17 mouse cellular contexts compared by ENCODE assay signal in genomic region chr16:50315349-50315969, GRCm38 (mm10).
DNase-seq lines count a peak whose midpoint lies in the region; ATAC-seq lines count a peak whose summit lies in the region.
"Had no signal": no experiment of that assay in that cellular context is flagged by ENCODE, and none has a peak within 500 bp of the region (broad histone marks: within the 10 kb centered on the region; RNA-seq: fewer than 3 reads in every experiment).

No protein-coding gene starts in this region.

- no peaks in the 10 kb centered on the region for H3K9me3 ChIP-seq in forebrain, embryonic 13.5 days (replicated peaks)
- no peaks in the 10 kb centered on the region for H3K9me3 ChIP-seq in forebrain, embryonic 10.5 days
- H3K9me3 ChIP-seq in hindbrain, embryonic 14.5 days (ENCODE audit: control insufficient read depth, low read length): no peaks in the 10 kb centered on the region
- H3K9me3 ChIP-seq: lung, embryonic 15.5 days; midbrain, embryonic 12.5 days; neural tube, embryonic 13.5 days had no signal

- no peak overlapping the region for H3K27ac ChIP-seq in forebrain, embryonic 13.5 days
- no peak overlapping the region for H3K27ac ChIP-seq in forebrain, embryonic 10.5 days
- no peak overlapping the region for H3K27ac ChIP-seq in hindbrain, embryonic 14.5 days
- H3K27ac ChIP-seq: heart, adult 2 months; lung, embryonic 15.5 days; midbrain, embryonic 12.5 days; neural tube, embryonic 13.5 days had no signal

- peak; percentile 16; the same call in 1 of the 2 replicates for ATAC-seq in forebrain, embryonic 13.5 days
- ATAC-seq in inflammation-experienced regulatory T-cells, adult 6 months: peak; percentile 76
- no peak for ATAC-seq in hindbrain, embryonic 14.5 days (ENCODE audit: low FRiP score)

- H3K9ac ChIP-seq in forebrain, embryonic 13.5 days: no peak overlapping the region
- H3K9ac ChIP-seq in hindbrain, embryonic 14.5 days: no peak overlapping the region
- H3K9ac ChIP-seq: lung, embryonic 15.5 days; midbrain, embryonic 12.5 days; neural tube, embryonic 13.5 days had no signal

- no peaks in the 10 kb centered on the region for H3K27me3 ChIP-seq in forebrain, embryonic 13.5 days
- no peaks in the 10 kb centered on the region for H3K27me3 ChIP-seq in forebrain, embryonic 10.5 days (ENCODE audit: poor library complexity, severe bottlenecking)
- no peaks in the 10 kb centered on the region for H3K27me3 ChIP-seq in hindbrain, embryonic 14.5 days (ENCODE audit: control insufficient read depth, insufficient read depth, low read length)
- H3K27me3 ChIP-seq: lung, embryonic 15.5 days; midbrain, embryonic 12.5 days; neural tube, embryonic 13.5 days had no signal

- 56% methylated on average over 1 of the region's 1 CpGs for WGBS in forebrain, embryonic 13.5 days
- 78% methylated on average over 1 of the region's 1 CpGs for WGBS in forebrain, embryonic 10.5 days
- 60% methylated on average over 1 of the region's 1 CpGs for WGBS in hindbrain, embryonic 14.5 days

- H3K4me3 ChIP-seq in forebrain, embryonic 13.5 days: no peak overlapping the region
- no peak overlapping the region for H3K4me3 ChIP-seq in forebrain, embryonic 10.5 days
- no peak overlapping the region for H3K4me3 ChIP-seq in hindbrain, embryonic 14.5 days (replicated peaks; ENCODE audit: low read length)
- H3K4me3 ChIP-seq: erythroblast, embryonic 14.5 days; heart, adult 2 months; lung, embryonic 15.5 days; midbrain, embryonic 12.5 days; neural tube, embryonic 13.5 days had no signal

- intact Hi-C loops in heart, postnatal 25 days (cut with DNase I): no loop called here
- intact Hi-C loops in left cerebral cortex, postnatal 36 days (cut with DNase I): no loop called here

- H3K36me3 ChIP-seq in forebrain, embryonic 13.5 days (ENCODE audit: poor library complexity, severe bottlenecking): no peaks in the 10 kb centered on the region
- H3K36me3 ChIP-seq in forebrain, embryonic 10.5 days (replicated peaks): no peaks in the 10 kb centered on the region
- H3K36me3 ChIP-seq in hindbrain, embryonic 14.5 days (replicated peaks; ENCODE audit: control insufficient read depth, insufficient read depth): no peaks in the 10 kb centered on the region
- H3K36me3 ChIP-seq: lung, embryonic 15.5 days; midbrain, embryonic 12.5 days; neural tube, embryonic 13.5 days had no signal

- peaks cover 9% of the 10 kb centered on the region for H3K4me1 ChIP-seq in forebrain, embryonic 13.5 days
- H3K4me1 ChIP-seq in forebrain, embryonic 10.5 days: no peaks in the 10 kb centered on the region
- H3K4me1 ChIP-seq in hindbrain, embryonic 14.5 days (replicated peaks; ENCODE audit: control insufficient read depth, insufficient read depth, low read length): no peaks in the 10 kb centered on the region

- no peak overlapping the region for H3K4me2 ChIP-seq in forebrain, embryonic 13.5 days
- no peak overlapping the region for H3K4me2 ChIP-seq in hindbrain, embryonic 14.5 days (replicated peaks)
- H3K4me2 ChIP-seq: liver, embryonic 11.5 days; lung, embryonic 15.5 days; midbrain, embryonic 12.5 days; neural tube, embryonic 13.5 days had no signal

- DNase-seq in forebrain, embryonic 10.5 days (ENCODE audit: extremely low spot score, low spot score): no peak
- DNase-seq in thymus, postnatal 0 days (ENCODE audit: low spot score): peak; percentile 56
- DNase-seq in thymus, postnatal 4 days: no peak
- DNase-seq in heart, postnatal 25 days (ENCODE audit: low spot score): no peak
- DNase-seq in left cerebral cortex, postnatal 36 days (ENCODE audit: low spot score in 2 of 2): no peak
- DNase-seq in hindbrain, embryonic 14.5 days (ENCODE audit: low spot score): no peak
- DNase-seq: cerebellum, adult 9-11 months; heart, adult 2 months; heart, postnatal 10 days; spleen, adult 18-20 months had no signal
